Mouse (Mus musculus): ENCODE data around the gene Slc25a43. TPM values are rescaled to one million over a fixed set of nuclear protein-coding genes. Genes with fewer than 3 reads are reported as not detected.

Slc25a43 gene
- polyA plus RNA-seq (2016; fragmentation: Nextera tagmentation; extraction: Ambion mirVana), result 0.69 and 0.83 TPM in 2 replicates

- Histone ChIP-seq H3K9ac (replicated peaks) (peak within 1 kb of the TSS; percentile 62), H3K27ac (replicated peaks) (no peak within 1 kb of the TSS), H3K4me3 (peak within 1 kb of the TSS; percentile 40), H3K36me3 (no peaks in the 10 kb centered on the region), H3K9me3 (no peaks in the 10 kb centered on the region), H3K4me2 (replicated peaks) (peak within 1 kb of the TSS; percentile 59), H3K27me3 (no peaks in the 10 kb centered on the region), H3K4me1 (no peaks in the 10 kb centered on the region)
- 19% methylated on average over 36 of the region's 36 CpGs for WGBS
- peak; percentile 47; the same call in 1 of the 2 replicates for ATAC-seq (ENCODE audit: low FRiP score, low read depth)
Observed at GRCm38 (mm10) chrX:36743503-36744101, at the start of gene Slc25a43. Gene Slc25a43 (plus strand): TSS chrX:36743659.

- no peak overlapping the region for H3K4me2 ChIP-seq (replicated peaks)
- H3K4me3 ChIP-seq, result no peak overlapping the region
- H3K9me3 ChIP-seq, result no peaks in the 10 kb centered on the region
- no peaks in the 10 kb centered on the region for H3K27me3 ChIP-seq
- no peak overlapping the region for H3K27ac ChIP-seq (replicated peaks)
- ATAC-seq (ENCODE audit: low FRiP score, low read depth), result no peak
- no peaks in the 10 kb centered on the region for H3K4me1 ChIP-seq
- H3K9ac ChIP-seq (replicated peaks), result no peak overlapping the region
- 90% methylated on average over 13 of the region's 13 CpGs for WGBS
- H3K36me3 ChIP-seq, result no peaks in the 10 kb centered on the region
Observed at GRCm38 (mm10) chrX:36740124-36740951, 3.1 kb upstream of the Slc25a43 start.

DNA sequence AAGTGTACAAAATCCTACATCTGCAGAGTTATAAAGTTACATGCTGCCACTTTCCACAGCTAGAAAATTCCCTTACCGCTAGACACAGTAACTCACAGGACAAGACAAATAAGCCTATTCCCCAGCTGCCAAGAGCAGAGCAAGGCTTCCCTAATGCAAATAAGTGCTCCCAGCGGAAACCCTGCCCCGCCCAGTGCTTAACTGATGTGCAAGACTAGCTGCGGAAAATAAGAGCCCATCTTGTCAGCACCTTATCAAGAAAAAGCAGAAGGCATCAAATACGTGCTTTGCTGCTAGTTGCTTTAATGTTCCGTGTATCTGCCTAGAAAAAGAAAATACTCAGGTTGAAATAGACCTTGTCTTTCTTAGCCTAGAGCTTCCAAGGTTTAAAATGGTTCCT, 2.2 kb upstream of the Slc25a43 start:
- 0 out of 2 replicates have a peak, but pooled peaks have one; percentile 44 for ATAC-seq (ENCODE audit: low FRiP score, low read depth)
- 36% methylated on average over 6 of the region's 6 CpGs for WGBS
- H3K9me3 ChIP-seq, result no peaks in the 10 kb centered on the region

DNA sequence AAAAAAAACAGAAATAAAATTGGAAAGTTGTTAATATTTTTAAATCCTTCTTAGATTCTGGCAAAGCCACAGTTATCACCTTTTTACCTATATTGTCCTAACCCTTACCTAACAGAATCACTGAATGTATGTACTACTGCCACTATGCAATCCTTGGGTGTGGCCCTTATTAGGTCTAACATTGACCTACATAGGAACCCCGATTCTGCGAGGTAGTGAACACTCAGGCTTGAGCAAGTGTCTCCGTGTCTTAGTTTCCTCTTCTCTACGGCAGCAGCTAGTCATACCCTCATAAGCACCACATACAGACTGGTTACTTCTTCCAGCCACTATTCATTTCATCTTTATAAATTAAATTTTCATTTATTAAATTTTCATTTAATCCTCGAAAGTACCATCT, 715 bp upstream of the Slc25a43 start:
- Histone ChIP-seq H3K4me2 (replicated peaks) (no peak overlapping the region), H3K36me3 (no peaks in the 10 kb centered on the region), H3K9me3 (no peaks in the 10 kb centered on the region), H3K4me1 (no peaks in the 10 kb centered on the region), H3K9ac (replicated peaks) (no peak overlapping the region), H3K27me3 (no peaks in the 10 kb centered on the region), H3K27ac (replicated peaks) (no peak overlapping the region), H3K4me3 (no peak overlapping the region)
- ATAC-seq (ENCODE audit: low FRiP score, low read depth), result no peak
- WGBS, result 95% methylated on average over 5 of the region's 5 CpGs

More for the DNA sequence above, 2.2 kb upstream of the Slc25a43 start:
- Histone ChIP-seq H3K9ac (replicated peaks) (no peak overlapping the region), H3K27me3 (no peaks in the 10 kb centered on the region), H3K27ac (replicated peaks) (no peak overlapping the region), H3K4me2 (replicated peaks) (no peak overlapping the region), H3K4me3 (no peak overlapping the region), H3K4me1 (no peaks in the 10 kb centered on the region), H3K36me3 (no peaks in the 10 kb centered on the region)

- ATAC-seq (ENCODE audit: low FRiP score, low read depth), result no peak
- Histone ChIP-seq H3K4me3 (no peak overlapping the region), H3K9me3 (no peaks in the 10 kb centered on the region), H3K4me1 (no peaks in the 10 kb centered on the region), H3K27me3 (no peaks in the 10 kb centered on the region), H3K4me2 (replicated peaks) (no peak overlapping the region), H3K27ac (replicated peaks) (no peak overlapping the region), H3K9ac (replicated peaks) (no peak overlapping the region), H3K36me3 (no peaks in the 10 kb centered on the region)
- WGBS, result 73% methylated on average over 7 of the region's 7 CpGs
Observed at GRCm38 (mm10) chrX:36744735-36745134, 1.3 kb downstream of the Slc25a43 start.

DNA sequence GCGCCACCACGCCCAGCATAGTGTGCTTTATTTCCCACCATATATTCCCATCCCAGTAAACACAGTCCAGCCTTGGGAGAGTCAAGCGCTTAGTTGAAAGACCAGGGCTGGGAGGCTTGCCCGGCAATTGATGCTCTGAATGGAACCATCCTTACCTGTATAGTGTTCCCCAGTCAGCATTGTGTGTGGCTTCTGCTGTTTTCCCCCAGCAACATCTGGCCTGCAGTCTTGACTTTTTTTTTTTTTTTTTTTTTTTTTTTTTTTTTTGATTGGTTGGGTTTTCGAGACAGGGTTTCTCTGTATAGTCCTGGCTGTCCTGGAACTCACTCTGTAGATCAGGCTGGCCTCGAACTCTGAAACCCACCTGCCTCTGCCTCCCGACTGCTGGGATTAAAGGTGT, 1.9 kb downstream of the Slc25a43 start:
- H3K36me3 ChIP-seq, result no peaks in the 10 kb centered on the region
- no peak overlapping the region for H3K9ac ChIP-seq (replicated peaks)
- H3K9me3 ChIP-seq, result no peaks in the 10 kb centered on the region
- no peaks in the 10 kb centered on the region for H3K4me1 ChIP-seq
- WGBS, result 93% methylated on average over 6 of the region's 7 CpGs
- H3K27ac ChIP-seq (replicated peaks), result no peak overlapping the region
- no peak overlapping the region for H3K4me2 ChIP-seq (replicated peaks)
- H3K4me3 ChIP-seq, result no peak overlapping the region
- H3K27me3 ChIP-seq, result no peaks in the 10 kb centered on the region
- ATAC-seq (ENCODE audit: low FRiP score, low read depth), result no peak

DNA sequence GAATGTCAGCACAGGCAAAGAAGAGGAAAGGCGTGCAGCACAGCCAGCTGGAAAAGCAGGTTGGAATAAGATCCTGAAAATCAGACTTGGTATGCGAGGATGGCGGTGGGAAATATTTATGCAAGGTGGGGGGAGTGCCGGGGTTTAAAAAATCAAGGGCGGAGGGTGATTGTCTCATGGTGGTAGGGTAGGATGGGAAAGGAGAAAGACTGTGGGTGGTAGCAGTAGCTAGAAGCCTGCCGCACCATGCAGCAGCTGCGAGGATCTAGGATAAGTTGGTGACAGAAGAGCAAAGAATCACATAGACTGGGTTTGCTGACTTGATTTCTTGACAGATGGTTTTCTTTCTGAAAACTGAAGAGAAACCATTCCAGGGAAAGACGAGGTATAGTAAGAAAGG, 3.3 kb downstream of the Slc25a43 start:
- no peaks in the 10 kb centered on the region for H3K36me3 ChIP-seq
- no peaks in the 10 kb centered on the region for H3K27me3 ChIP-seq
- ATAC-seq (ENCODE audit: low FRiP score, low read depth), result no peak
- no peaks in the 10 kb centered on the region for H3K4me1 ChIP-seq
- WGBS, result 82% methylated on average over 8 of the region's 8 CpGs
- no peak overlapping the region for H3K4me2 ChIP-seq (replicated peaks)
- no peak overlapping the region for H3K9ac ChIP-seq (replicated peaks)
- H3K9me3 ChIP-seq, result no peaks in the 10 kb centered on the region
- no peak overlapping the region for H3K4me3 ChIP-seq
- no peak overlapping the region for H3K27ac ChIP-seq (replicated peaks)

- ATAC-seq (ENCODE audit: low FRiP score, low read depth), result no peak
- H3K27me3 ChIP-seq, result no peaks in the 10 kb centered on the region
- 52% methylated on average over 3 of the region's 3 CpGs for WGBS
- no peaks in the 10 kb centered on the region for H3K4me1 ChIP-seq
- H3K9ac ChIP-seq (replicated peaks), result no peak overlapping the region
- no peak overlapping the region for H3K27ac ChIP-seq (replicated peaks)
- H3K36me3 ChIP-seq, result no peaks in the 10 kb centered on the region
- H3K4me3 ChIP-seq, result no peak overlapping the region
- H3K9me3 ChIP-seq, result no peaks in the 10 kb centered on the region
- no peak overlapping the region for H3K4me2 ChIP-seq (replicated peaks)
Observed at GRCm38 (mm10) chrX:36748573-36748972, 5.1 kb downstream of the Slc25a43 start.

- Histone ChIP-seq H3K36me3 (no peaks in the 10 kb centered on the region), H3K9me3 (no peaks in the 10 kb centered on the region), H3K4me3 (no peak overlapping the region), H3K27me3 (no peaks in the 10 kb centered on the region), H3K4me2 (replicated peaks) (no peak overlapping the region), H3K4me1 (no peaks in the 10 kb centered on the region), H3K27ac (replicated peaks) (no peak overlapping the region), H3K9ac (replicated peaks) (no peak overlapping the region)
- ATAC-seq (ENCODE audit: low FRiP score, low read depth), result no peak
- WGBS, result 82% methylated on average over 6 of the region's 6 CpGs
Observed at GRCm38 (mm10) chrX:36749281-36749785, 5.9 kb downstream of the Slc25a43 start.

GRCm38 (mm10) chrX:36750591-36750990, 7.1 kb downstream of the Slc25a43 start:
- no peak for ATAC-seq (ENCODE audit: low FRiP score, low read depth)
- H3K4me1 ChIP-seq, result no peaks in the 10 kb centered on the region
- no peaks in the 10 kb centered on the region for H3K27me3 ChIP-seq
- no peaks in the 10 kb centered on the region for H3K9me3 ChIP-seq
- H3K9ac ChIP-seq (replicated peaks), result no peak overlapping the region
- no peak overlapping the region for H3K4me2 ChIP-seq (replicated peaks)
- H3K36me3 ChIP-seq, result no peaks in the 10 kb centered on the region
- no peak overlapping the region for H3K27ac ChIP-seq (replicated peaks)
- H3K4me3 ChIP-seq, result no peak overlapping the region
- WGBS, result 89% methylated on average over 1 of the region's 1 CpGs

- no peak overlapping the region for H3K4me2 ChIP-seq (replicated peaks)
- ATAC-seq (ENCODE audit: low FRiP score, low read depth), result no peak
- WGBS, result 92% methylated on average over 3 of the region's 3 CpGs
- no peak overlapping the region for H3K9ac ChIP-seq (replicated peaks)
- no peaks in the 10 kb centered on the region for H3K27me3 ChIP-seq
- H3K9me3 ChIP-seq, result no peaks in the 10 kb centered on the region
- H3K4me3 ChIP-seq, result no peak overlapping the region
- H3K36me3 ChIP-seq, result no peaks in the 10 kb centered on the region
- H3K27ac ChIP-seq (replicated peaks), result no peak overlapping the region
- no peaks in the 10 kb centered on the region for H3K4me1 ChIP-seq
Observed at GRCm38 (mm10) chrX:36752586-36752985, 9.1 kb downstream of the Slc25a43 start.

DNA sequence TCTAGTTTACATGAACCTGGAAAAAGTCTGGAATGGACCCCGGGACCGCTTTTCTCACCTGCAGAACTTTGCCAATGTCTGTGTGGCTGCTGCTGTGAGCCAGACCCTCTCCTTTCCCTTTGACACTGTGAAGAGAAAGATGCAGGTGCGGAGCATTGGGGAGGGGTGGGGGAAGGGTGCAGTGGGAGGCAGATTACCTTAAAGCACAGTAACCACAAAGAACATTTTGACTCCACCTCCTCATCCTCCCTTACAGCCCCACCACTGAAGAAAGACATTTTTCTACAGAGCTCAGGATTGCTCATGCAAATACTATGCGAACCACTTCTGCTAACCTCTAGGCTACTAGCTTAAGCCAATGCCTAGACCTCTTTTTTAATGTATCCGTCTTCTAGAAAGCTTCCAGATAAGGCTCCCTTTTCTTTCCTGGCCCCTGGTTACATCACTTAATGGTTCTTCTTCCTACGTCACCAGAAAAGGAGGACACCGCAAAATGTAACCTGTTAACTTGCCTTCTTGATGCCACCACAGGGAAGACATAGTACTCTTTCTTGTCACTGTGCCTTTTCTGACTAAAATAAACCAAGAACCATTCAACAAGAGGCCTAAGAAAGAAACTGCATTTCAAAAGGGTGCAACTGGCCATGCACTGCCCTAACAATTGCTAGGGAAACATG, 14.5 kb downstream of the Slc25a43 start:
- Histone ChIP-seq H3K27ac (replicated peaks) (no peak overlapping the region), H3K27me3 (no peaks in the 10 kb centered on the region), H3K9me3 (no peaks in the 10 kb centered on the region), H3K4me2 (replicated peaks) (no peak overlapping the region), H3K4me1 (peaks cover 12% of the 10 kb centered on the region; the same call in 1 of the 2 replicates), H3K4me3 (no peak overlapping the region), H3K36me3 (no peaks in the 10 kb centered on the region), H3K9ac (replicated peaks) (no peak overlapping the region)
- no peak for ATAC-seq (ENCODE audit: low FRiP score, low read depth)
- WGBS, result 77% methylated on average over 7 of the region's 7 CpGs
